ENCODE assay signal across 18 mouse cellular contexts in the genomic region with DNA sequence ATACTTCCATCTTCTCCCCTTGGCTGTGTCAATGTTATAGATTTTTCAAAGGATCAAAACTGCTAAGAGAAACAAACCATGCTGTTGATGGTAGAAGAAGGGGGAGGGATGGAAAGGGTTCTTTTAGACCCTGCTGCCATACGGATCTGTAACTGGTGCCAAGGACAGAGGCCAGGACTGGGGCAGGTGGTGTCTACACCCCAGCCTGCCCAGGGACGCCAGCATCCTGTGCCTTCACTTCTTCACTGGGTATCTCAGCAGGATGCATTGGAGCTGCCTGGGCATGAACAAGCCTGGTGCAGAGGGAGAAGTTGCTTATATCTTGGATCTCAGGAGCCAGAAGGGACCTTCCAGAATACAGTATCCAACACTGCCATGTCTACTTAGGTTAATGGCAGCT. TPM values are rescaled to one million over a fixed set of nuclear protein-coding genes. Genes with fewer than 3 reads are reported as not detected.
"Had no signal": no experiment of that assay in that cellular context is flagged by ENCODE, and none has a peak within 500 bp of the region (broad histone marks: within the 10 kb centered on the region; RNA-seq: fewer than 3 reads in every experiment).

No protein-coding gene starts in this region.

- H3K27ac ChIP-seq: midbrain, embryonic 10.5 days; midbrain, embryonic 12.5 days; neural tube, embryonic 12.5 days had no signal

- H3K27me3 ChIP-seq: midbrain, embryonic 12.5 days; neural tube, embryonic 12.5 days had no signal

- DNase-seq: lung, adult 18-20 months; lung, embryonic 14.5 days; lung, postnatal 10 days; lung, postnatal 4 days; midbrain, embryonic 14.5 days; retina, postnatal 1 day; right cerebral cortex, adult 18-20 months; right cerebral cortex, postnatal 25 days; right cerebral cortex, postnatal 4 days; spleen, adult 18-20 months; thymus, adult 18-20 months; thymus, postnatal 14 days; thymus, postnatal 36 days had no signal

- H3K4me1 ChIP-seq: midbrain, embryonic 10.5 days; midbrain, embryonic 12.5 days; neural tube, embryonic 12.5 days had no signal

- ATAC-seq: midbrain, embryonic 16.5 days had no signal

- H3K4me3 ChIP-seq: midbrain, embryonic 10.5 days; midbrain, embryonic 12.5 days; neural tube, embryonic 12.5 days had no signal

RNA-seq across cellular contexts. Expression of gene Gm10647, which starts 52.3 kb away (rescaled TPM):
- polyA plus RNA-seq: small intestine, adult 2 months had no signal
